Mouse (Mus musculus) gastrocnemius, postnatal 14 days (tissue): ENCODE data around the gene Lyzl4. TPM values are rescaled to one million over a fixed set of nuclear protein-coding genes. Genes with fewer than 3 reads are reported as not detected.
"Not testable (repeated sequence)": the region's sequence is repeated elsewhere in the genome, so short reads cannot be mapped to it uniquely, and the experiment has no call there.

Source experiments
- DNase-seq: peaks from one replicate; pipeline ENCODE4 v3.0.0; 2021; ENCODE audit warnings: mixed read lengths
- intact Hi-C: fragments of 180-260 bp; cut with DNase I; formaldehyde crosslinking; loops from one replicate; pipeline ENCODE4 v1.15.1; 2025; ENCODE audit warnings: low total_unique reads
- total RNA-seq, 2 experiments: library from RNA; stranded (reverse); gene quantifications; 2 replicates each; pipeline ENCODE4 v1.2.3; 2021

Lyzl4 gene
- total RNA-seq, 2 experiments from 2014 or later: 0.45 TPM; not detected in 1

- DNase-seq: no peak
- intact Hi-C loops: loop anchor here (10.0 kb wide), 2 partner anchors 215 to 365 kb away; no protein-coding TSS in a partner anchor
Observed at GRCm38 (mm10) chr9:121609381-121609780, 32.5 kb downstream of the Lyzl4 start.

GRCm38 (mm10) chr9:121606498-121607096 lies 35.3 kb downstream of the Lyzl4 start:
- intact Hi-C loops: loop anchor here (2.0 to 10.0 kb wide), 3 partner anchors 126 to 362 kb away; no protein-coding TSS in a partner anchor

GRCm38 (mm10) chr9:121605414-121606278 lies 36.2 kb downstream of the Lyzl4 start:
- intact Hi-C loops: loop anchor here (2.0 to 10.0 kb wide), 3 partner anchors 125 to 361 kb away; no protein-coding TSS in a partner anchor
- DNase-seq: peak; percentile 73

More at GRCm38 (mm10) chr9:121606498-121607096, 35.3 kb downstream of the Lyzl4 start:
- no peak for DNase-seq

- no peak for DNase-seq
- intact Hi-C loops: loop anchor here (10.0 kb wide), 2 partner anchors 208 to 358 kb away; no protein-coding TSS in a partner anchor
Observed at GRCm38 (mm10) chr9:121602381-121602780, 39.5 kb downstream of the Lyzl4 start.

GRCm38 (mm10) chr9:121600861-121601427 lies 41.0 kb downstream of the Lyzl4 start:
- intact Hi-C loops: loop anchor here (10.0 kb wide), 2 partner anchors 206 to 356 kb away; no protein-coding TSS in a partner anchor
- peak; percentile 24 for DNase-seq

GRCm38 (mm10) chr9:121600201-121600860 lies 41.6 kb downstream of the Lyzl4 start:
- no peak for DNase-seq
- intact Hi-C loops: loop anchor here (10.0 kb wide), 2 partner anchors 206 to 356 kb away; no protein-coding TSS in a partner anchor

- no peak for DNase-seq
- intact Hi-C loops: no loop called here
Observed at GRCm38 (mm10) chr9:121599551-121599950, 42.3 kb downstream of the Lyzl4 start.

GRCm38 (mm10) chr9:121598106-121598505 lies 43.8 kb downstream of the Lyzl4 start:
- intact Hi-C loops: no loop called here
- DNase-seq: no peak

GRCm38 (mm10) chr9:121594771-121595170 lies 47.1 kb downstream of the Lyzl4 start:
- DNase-seq: no peak
- intact Hi-C loops: no loop called here

GRCm38 (mm10) chr9:121593768-121594167 lies 48.1 kb downstream of the Lyzl4 start:
- intact Hi-C loops, DNase-seq: not testable (repeated sequence)

GRCm38 (mm10) chr9:121592948-121593550 lies 48.8 kb downstream of the Lyzl4 start:
- DNase-seq: no peak
- intact Hi-C loops: no loop called here

GRCm38 (mm10) chr9:121589533-121589932 lies 52.4 kb downstream of the Lyzl4 start:
- intact Hi-C loops: no loop called here
- DNase-seq: no peak

GRCm38 (mm10) chr9:121574380-121574779 lies 67.5 kb downstream of the Lyzl4 start:
- no peak for DNase-seq
- intact Hi-C loops: no loop called here

GRCm38 (mm10) chr9:121568451-121568850 lies 73.4 kb downstream of the Lyzl4 start:
- intact Hi-C loops: no loop called here

GRCm38 (mm10) chr9:121566387-121566786 lies 75.5 kb downstream of the Lyzl4 start:
- DNase-seq: no peak
- intact Hi-C loops: no loop called here

More at GRCm38 (mm10) chr9:121568451-121568850, 73.4 kb downstream of the Lyzl4 start:
- no peak for DNase-seq

- intact Hi-C loops: no loop called here
- DNase-seq: no peak
Observed at GRCm38 (mm10) chr9:121563276-121563675, 78.6 kb downstream of the Lyzl4 start.

- intact Hi-C loops: no loop called here
- no peak for DNase-seq
Observed at GRCm38 (mm10) chr9:121560515-121560914, 81.4 kb downstream of the Lyzl4 start.

- intact Hi-C loops: no loop called here
- no peak for DNase-seq
Observed at GRCm38 (mm10) chr9:121558167-121558566, 83.7 kb downstream of the Lyzl4 start.

GRCm38 (mm10) chr9:121556913-121557312 lies 85.0 kb downstream of the Lyzl4 start:
- DNase-seq: peak; percentile 9
- intact Hi-C loops: no loop called here
